Mouse (Mus musculus) midbrain, embryonic 14.5 days (tissue): ENCODE results near the gene Atp13a3. TPM values are rescaled to one million over a fixed set of nuclear protein-coding genes. Genes with fewer than 3 reads are reported as not detected.

Source experiments
- ATAC-seq: fragments of 200-750 bp; cut with Nextera tagmentation; 2 replicates; pipeline ENCODE4 v1.8.0; 2017; ENCODE audit warnings: moderate number of reproducible peaks, moderate library complexity; ENCODE audit not compliant: low FRiP score, low TSS enrichment
- DNase-seq: peaks from one replicate; pipeline ENCODE4 v3.0.0-alpha.2; 2015
- H3K27ac ChIP-seq: fragments of 300-500 bp; sonication (generic); replicated peaks from 2 replicates; pipeline ENCODE4 v1.5.1; 2014; ENCODE audit warnings: mild to moderate bottlenecking, low read depth, low read length, moderate library complexity
- H3K27me3 ChIP-seq: fragments of 300-500 bp; sonication (generic); 2 replicates; pipeline ENCODE4 v1.6.1; 2014; ENCODE audit warnings: low read length, control low read depth, mixed read lengths; ENCODE audit not compliant: control insufficient read depth, insufficient read depth
- H3K36me3 ChIP-seq: fragments of 300-500 bp; sonication (generic); 2 replicates; pipeline ENCODE4 v1.6.1; 2014; ENCODE audit warnings: low read length, control low read depth; ENCODE audit not compliant: control insufficient read depth, insufficient read depth
- H3K4me1 ChIP-seq: fragments of 300-500 bp; sonication (generic); 2 replicates; pipeline ENCODE4 v1.6.1; 2014; ENCODE audit warnings: mild to moderate bottlenecking, antibody characterized with exemption, low read length, control low read depth; ENCODE audit not compliant: control insufficient read depth, insufficient read depth
- H3K4me2 ChIP-seq: fragments of 300-500 bp; sonication (generic); 2 replicates; pipeline ENCODE4 v1.6.1; 2014; ENCODE audit warnings: mild to moderate bottlenecking, low read length, moderate library complexity
- H3K4me3 ChIP-seq: fragments of 300-500 bp; sonication (generic); replicated peaks from 2 replicates; pipeline ENCODE4 v1.5.1; 2014; ENCODE audit warnings: low read depth, low read length
- H3K9ac ChIP-seq: fragments of 300-500 bp; sonication (generic); replicated peaks from 2 replicates; pipeline ENCODE4 v1.6.1; 2014; ENCODE audit warnings: mild to moderate bottlenecking, low read length, moderate library complexity
- H3K9me3 ChIP-seq: fragments of 300-500 bp; sonication (generic); 2 replicates; pipeline ENCODE4 v1.6.1; 2016; ENCODE audit warnings: low read length, control low read depth, mixed read lengths; ENCODE audit not compliant: control insufficient read depth
- WGBS: fragments of 180-500 bp; shearing (Covaris S2); extraction: QIAGEN DNeasy Blood & Tissue Kit; methylation state at CpG from one replicate; pipeline ENCODE4 v1.1.7; 2014; 5-methylcytosine and 5-hydroxymethylcytosine counted together
- polyA plus RNA-seq: library from polyadenylated mRNA; unstranded; fragments of >200 nt; fragmentation: Nextera tagmentation; extraction: Ambion mirVana; gene quantifications from 2 replicates; pipeline ENCODE4 v1.2.1, GENCODE M21; 2014

Atp13a3 gene
- polyA plus RNA-seq, 1 experiment from 2014 or later: 10.9 TPM

GRCm38 (mm10) chr16:30271223-30271761 lies 134.5 kb downstream of the Atp13a3 start:
- H3K9me3 ChIP-seq: no peaks in the 10 kb centered on the region
- WGBS: 69% methylated on average over 8 of the region's 8 CpGs
- H3K36me3 ChIP-seq: no peaks in the 10 kb centered on the region
- DNase-seq (no peak), ATAC-seq (no peak)
- no peaks in the 10 kb centered on the region for H3K4me1 ChIP-seq
- no peak overlapping the region for H3K4me2 ChIP-seq
- H3K9ac ChIP-seq: no peak overlapping the region
- H3K4me3 ChIP-seq: no peak overlapping the region
- no peaks in the 10 kb centered on the region for H3K27me3 ChIP-seq
- H3K27ac ChIP-seq: no peak overlapping the region

- Histone ChIP-seq H3K27ac (no peak within 1 kb of the TSS), H3K4me3 (no peak within 1 kb of the TSS), H3K27me3 (no peaks in the 10 kb centered on the region), H3K36me3 (no peaks in the 10 kb centered on the region), H3K9me3 (no peaks in the 10 kb centered on the region), H3K9ac (no peak within 1 kb of the TSS), H3K4me1 (no peaks in the 10 kb centered on the region), H3K4me2 (no peak within 1 kb of the TSS)
- 73% methylated on average over 5 of the region's 5 CpGs for WGBS
- DNase-seq: no peak
- ATAC-seq: no peak
Observed at GRCm38 (mm10) chr16:30267359-30267758, 138.4 kb downstream of the Atp13a3 start, which contains the start of gene Cpn2. Gene Cpn2, minus strand, starts transcription at chr16:30267499.

GRCm38 (mm10) chr16:30266561-30266960 lies 139.2 kb downstream of the Atp13a3 start:
- Histone ChIP-seq H3K27ac (no peak overlapping the region), H3K9me3 (no peaks in the 10 kb centered on the region), H3K4me1 (no peaks in the 10 kb centered on the region), H3K27me3 (no peaks in the 10 kb centered on the region), H3K4me3 (no peak overlapping the region), H3K4me2 (no peak overlapping the region), H3K36me3 (no peaks in the 10 kb centered on the region), H3K9ac (no peak overlapping the region)
- 89% methylated on average over 5 of the region's 5 CpGs for WGBS
- ATAC-seq (no peak), DNase-seq (no peak)

- 91% methylated on average over 4 of the region's 4 CpGs for WGBS
Observed at GRCm38 (mm10) chr16:30265611-30266010, 140.2 kb downstream of the Atp13a3 start.

GRCm38 (mm10) chr16:30263156-30263555 lies 142.6 kb downstream of the Atp13a3 start:
- 59% methylated on average over 4 of the region's 4 CpGs for WGBS
- H3K9ac ChIP-seq: no peak overlapping the region
- no peak overlapping the region for H3K27ac ChIP-seq
- no peak for DNase-seq
- H3K4me1 ChIP-seq: no peaks in the 10 kb centered on the region
- H3K27me3 ChIP-seq: no peaks in the 10 kb centered on the region
- no peaks in the 10 kb centered on the region for H3K9me3 ChIP-seq
- H3K4me3 ChIP-seq: no peak overlapping the region
- ATAC-seq: no peak
- no peaks in the 10 kb centered on the region for H3K36me3 ChIP-seq
- H3K4me2 ChIP-seq: no peak overlapping the region

More at GRCm38 (mm10) chr16:30265611-30266010, 140.2 kb downstream of the Atp13a3 start:
- Histone ChIP-seq H3K36me3 (no peaks in the 10 kb centered on the region), H3K9ac (no peak overlapping the region), H3K27me3 (no peaks in the 10 kb centered on the region), H3K27ac (no peak overlapping the region), H3K4me1 (no peaks in the 10 kb centered on the region), H3K4me3 (no peak overlapping the region), H3K4me2 (no peak overlapping the region), H3K9me3 (no peaks in the 10 kb centered on the region)
- DNase-seq: no peak
- no peak for ATAC-seq

- Histone ChIP-seq H3K9ac (no peak overlapping the region), H3K27me3 (no peaks in the 10 kb centered on the region), H3K36me3 (no peaks in the 10 kb centered on the region), H3K4me2 (no peak overlapping the region), H3K4me3 (no peak overlapping the region), H3K9me3 (no peaks in the 10 kb centered on the region), H3K27ac (no peak overlapping the region), H3K4me1 (no peaks in the 10 kb centered on the region)
- ATAC-seq (no peak), DNase-seq (peak; percentile 87)
- 2% methylated on average over 2 of the region's 2 CpGs for WGBS
Observed at GRCm38 (mm10) chr16:30262664-30263063, 143.1 kb downstream of the Atp13a3 start.

Other genes with a start within 250 kb of the Atp13a3 start
- gene Cpn2, start 138.5 kb downstream of the Atp13a3 start, polyA plus RNA-seq: not detected in 2 replicates
- gene Lrrc15, start 122.7 kb downstream of the Atp13a3 start, polyA plus RNA-seq: 0.13 and 0.43 TPM in 2 replicates
- gene Gp5, start 95.2 kb downstream of the Atp13a3 start, polyA plus RNA-seq: 0.23 and 0.30 TPM in 2 replicates
- 76.3 and 79.2 TPM in 2 replicates for gene Tmem44, start 144.9 kb upstream of the Atp13a3 start, polyA plus RNA-seq
- 43.2 and 55.0 TPM in 2 replicates for gene Lsg1, start 181.6 kb upstream of the Atp13a3 start, polyA plus RNA-seq
- gene Fam43a, start 193.7 kb upstream of the Atp13a3 start, polyA plus RNA-seq: 5.1 and 5.9 TPM in 2 replicates